Mouse (Mus musculus) CH12.LX (cell line): ENCODE results near the gene Pknox2. TPM values are rescaled to one million over a fixed set of nuclear protein-coding genes. Genes with fewer than 3 reads are reported as not detected.

Experiments
- DNase-seq: peaks from one replicate; pipeline ENCODE4 v3.0.0-alpha.2; 2013; ENCODE audit errors: extremely low read depth
- H3K27ac ChIP-seq: 2 replicates; pipeline ENCODE4 v1.5.1; 2012; ENCODE audit warnings: low read depth, mild to moderate bottlenecking, control low read depth, moderate library complexity; ENCODE audit not compliant: insufficient read depth
- H3K27me3 ChIP-seq: replicated peaks from 2 replicates; pipeline ENCODE3; 2012; ENCODE audit warnings: inconsistent platforms
- H3K36me3 ChIP-seq, 2 experiments: replicated peaks in 1 of 2; 2 replicates each; pipeline versions ENCODE3 to v1.6.1; 2012; ENCODE audit warnings: inconsistent platforms in 1 of 2, low read length in 1 of 2, mild to moderate bottlenecking in 1 of 2, mixed read lengths in 1 of 2, moderate library complexity in 1 of 2; ENCODE audit not compliant: control insufficient read depth in 1 of 2, insufficient read depth in 1 of 2
- H3K4me1 ChIP-seq, 2 experiments: 2 replicates each; pipeline ENCODE4 v1.6.1; 2012; ENCODE audit warnings: inconsistent platforms in 1 of 2, moderate library complexity in 1 of 2; ENCODE audit not compliant: insufficient read depth in 2 of 2, control insufficient read depth in 1 of 2
- H3K4me2 ChIP-seq: 2 replicates; pipeline ENCODE4 v1.6.1; 2012; ENCODE audit warnings: low read depth, mild to moderate bottlenecking, control low read depth; ENCODE audit not compliant: poor library complexity, insufficient read depth, severe bottlenecking
- H3K4me3 ChIP-seq, 3 experiments: fragments of 150-350 bp in 1 of 3; sonication (generic) in 1 of 3; replicated peaks in 1 of 3; 2 replicates each; pipeline versions ENCODE3 to v1.5.1; 2011 to 2012; ENCODE audit warnings: low read depth in 2 of 3, low read length in 2 of 3, mild to moderate bottlenecking in 2 of 3, moderate library complexity in 2 of 3, control low read depth in 1 of 3, improper control_type of control experiment in 1 of 3, inconsistent platforms in 1 of 3, mixed read lengths in 1 of 3; ENCODE audit not compliant: poor library complexity in 1 of 3
- H3K79me2 ChIP-seq: replicated peaks from 2 replicates; pipeline ENCODE4 v1.6.1; 2012; ENCODE audit warnings: mild to moderate bottlenecking, moderate library complexity; ENCODE audit not compliant: control insufficient read depth, poor library complexity, insufficient read depth, severe bottlenecking; ENCODE audit errors: extremely low read depth
- H3K9ac ChIP-seq: 2 replicates; pipeline ENCODE4 v1.6.1; 2012; ENCODE audit warnings: low read depth, mild to moderate bottlenecking, control low read depth, moderate library complexity; ENCODE audit not compliant: insufficient read depth
- H3K9me3 ChIP-seq: replicated peaks from 2 replicates; pipeline ENCODE3; 2012; ENCODE audit warnings: low read length, inconsistent platforms, mixed read lengths
- BHLHE40 ChIP-seq: IDR thresholded peaks from 2 replicates; pipeline ENCODE4 v1.6.1; 2011; ENCODE audit warnings: mild to moderate bottlenecking, low read depth, low read length, improper control_type of control experiment
- CHD1 ChIP-seq: IDR thresholded peaks from 2 replicates; pipeline ENCODE4 v1.6.1; 2012; ENCODE audit warnings: low read depth, low read length, improper control_type of control experiment, inconsistent platforms
- CTCF ChIP-seq, 2 experiments: IDR thresholded peaks in 1 of 2; conservative IDR thresholded peaks in 1 of 2; 2 replicates each; pipeline ENCODE4 v1.5.1; 2011 to 2012; ENCODE audit warnings: low read depth in 2 of 2, low read length in 2 of 2, improper control_type of control experiment in 1 of 2, inconsistent platforms in 1 of 2, mild to moderate bottlenecking in 1 of 2, moderate library complexity in 1 of 2
- E2F4 ChIP-seq: IDR thresholded peaks from 2 replicates; pipeline ENCODE4 v1.6.1; 2011; ENCODE audit warnings: low read depth, low read length, improper control_type of control experiment; ENCODE audit not compliant: insufficient replicate concordance
- ELF1 ChIP-seq: IDR thresholded peaks from 2 replicates; pipeline ENCODE4 v1.6.1; 2014; ENCODE audit warnings: low read depth, mild to moderate bottlenecking, inconsistent platforms, low read length, improper control_type of control experiment
- EP300 ChIP-seq: IDR thresholded peaks from 2 replicates; pipeline ENCODE4 v1.6.1; 2011; ENCODE audit warnings: low read length, improper control_type of control experiment
- ETS1 ChIP-seq: conservative IDR thresholded peaks from 2 replicates; pipeline ENCODE4 v1.6.1; 2012; ENCODE audit warnings: low read depth, mild to moderate bottlenecking, inconsistent platforms, low read length, improper control_type of control experiment, moderate library complexity
- JUN ChIP-seq: IDR thresholded peaks from 2 replicates; pipeline ENCODE4 v1.6.1; 2011; ENCODE audit warnings: low read depth, mild to moderate bottlenecking, low read length, improper control_type of control experiment, moderate library complexity; ENCODE audit not compliant: insufficient read depth
- JUND ChIP-seq: conservative IDR thresholded peaks from 2 replicates; pipeline ENCODE4 v1.6.1; 2011; ENCODE audit warnings: low read depth, low read length, improper control_type of control experiment
- MEF2A ChIP-seq: IDR thresholded peaks from 2 replicates; pipeline ENCODE4 v1.6.1; 2014; ENCODE audit warnings: low read depth, mild to moderate bottlenecking, inconsistent platforms, low read length, improper control_type of control experiment, borderline replicate concordance
- NELFE ChIP-seq: IDR thresholded peaks from 2 replicates; pipeline ENCODE4 v1.6.1; 2011; ENCODE audit warnings: low read depth, low read length, improper control_type of control experiment
- PAX5 ChIP-seq: IDR thresholded peaks from 2 replicates; pipeline ENCODE4 v1.6.1; 2012; ENCODE audit warnings: low read length, inconsistent platforms, mixed read lengths
- POLR2A ChIP-seq: IDR thresholded peaks from 2 replicates; pipeline ENCODE4 v1.6.1; 2011; ENCODE audit warnings: low read depth, mild to moderate bottlenecking, improper control_type of control experiment, low read length
- POLR2AphosphoS2 ChIP-seq: IDR thresholded peaks from 2 replicates; pipeline ENCODE4 v1.6.1; 2011; ENCODE audit warnings: low read depth, low read length, improper control_type of control experiment
- RAD21 ChIP-seq: IDR thresholded peaks from 2 replicates; pipeline ENCODE4 v1.6.1; 2011; ENCODE audit warnings: low read depth, mild to moderate bottlenecking, low read length, improper control_type of control experiment, moderate library complexity
- RCOR1 ChIP-seq: conservative IDR thresholded peaks from 2 replicates; pipeline ENCODE4 v1.6.1; 2012; ENCODE audit warnings: low read depth, mild to moderate bottlenecking, inconsistent platforms, low read length, improper control_type of control experiment
- SMC3 ChIP-seq: IDR thresholded peaks from 2 replicates; pipeline ENCODE4 v1.6.1; 2011; ENCODE audit warnings: low read depth, low read length, improper control_type of control experiment
- UBTF ChIP-seq: IDR thresholded peaks from 2 replicates; pipeline ENCODE4 v1.6.1; 2012; ENCODE audit warnings: low read depth, mild to moderate bottlenecking, inconsistent platforms, low read length, improper control_type of control experiment, moderate library complexity
- ZC3H11A ChIP-seq: IDR thresholded peaks from 2 replicates; pipeline ENCODE4 v1.6.1; 2012; ENCODE audit warnings: low read depth, mild to moderate bottlenecking, inconsistent platforms, low read length, improper control_type of control experiment
- ZKSCAN1 ChIP-seq: IDR thresholded peaks from 2 replicates; pipeline ENCODE4 v1.6.1; 2012; ENCODE audit warnings: low read depth, inconsistent platforms, low read length, improper control_type of control experiment, borderline replicate concordance
- ZNF384 ChIP-seq: IDR thresholded peaks from 2 replicates; pipeline ENCODE4 v1.6.1; 2012; ENCODE audit warnings: low read depth, low read length, improper control_type of control experiment, inconsistent platforms
- dilution Hi-C: fragments of 300-500 bp; cut with MboI; formaldehyde crosslinking; loops from 2 replicates; pipeline ENCODE4 v1.14.3; 2020; ENCODE audit warnings: low sequenced_read_pairs; ENCODE audit not compliant: extremely low pct_unique_long_range_greater_than_20kb, extremely low pct_ligation_motif_present
- in situ Hi-C: fragments of 300-500 bp; cut with MboI; formaldehyde crosslinking; loops from 3 replicates; pipeline ENCODE4 v1.14.3; 2019; ENCODE audit warnings: low sequenced_read_pairs, low pct_ligation_motif_present, low pct_unique_long_range_greater_than_20kb, mixed read lengths
- polyA plus RNA-seq: library from polyadenylated mRNA; unstranded; fragments of >175 nt; gene quantifications from 2 replicates; pipeline ENCODE4 v1.2.1, GENCODE M21; 2012; ENCODE audit warnings: low read depth; ENCODE audit not compliant: insufficient read length
- total RNA-seq, 2 experiments: library from RNA; depleted of rRNA; stranded (reverse); fragments of 300-350 nt in 1 of 2; fragments of >200 nt in 1 of 2; gene quantifications; 2 replicates each; pipeline ENCODE4 v1.2.3; 2012 to 2014

Pknox2 gene
- total and polyA plus RNA-seq, 3 experiments: 0.08 to 0.11 TPM; not detected in 1

DNA sequence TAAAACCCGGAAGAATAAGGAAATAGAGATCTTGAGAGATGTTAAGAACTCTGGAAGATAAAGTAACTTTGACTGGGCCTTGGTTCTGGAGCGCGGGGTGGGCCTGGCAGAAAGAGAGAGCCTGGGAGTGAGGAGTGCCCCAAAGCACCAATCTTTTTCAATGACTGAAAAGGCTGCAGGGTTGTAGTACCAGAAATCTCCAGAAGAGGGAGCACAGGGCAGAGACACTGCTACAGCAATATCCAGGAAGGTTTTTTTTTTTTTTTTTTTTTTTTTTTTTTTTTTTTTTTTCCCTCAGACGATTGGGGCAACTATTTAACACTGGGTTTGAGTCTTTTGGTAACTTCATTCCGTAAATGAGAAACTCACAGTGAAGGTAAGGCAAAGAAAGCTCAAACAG lies 176.6 kb downstream of the Pknox2 start:
- Histone ChIP-seq H3K4me3 (no peak overlapping the region), H3K27ac (no peak overlapping the region), H3K79me2 (no peaks in the 10 kb centered on the region), H3K36me3 (no peaks in the 10 kb centered on the region), H3K9ac (no peak overlapping the region), H3K4me1 (peaks cover 0 to 21% of the 10 kb centered on the region in 2 experiments; a peak in 1 of 4 replicates), H3K9me3 (no peaks in the 10 kb centered on the region), H3K4me2 (peak overlapping the region; percentile 33; the same call in 1 of the 2 replicates), H3K27me3 (peaks cover 7% of the 10 kb centered on the region)
- peak; percentile 100 for TF ChIP-seq ZNF384
- peak; percentile 47 for TF ChIP-seq RAD21
- TF ChIP-seq SMC3: peak; percentile 70
- no peak; the same call in 1 of the 2 replicates for TF ChIP-seq UBTF
- TF ChIP-seq MEF2A: no peak
- peak; percentile 77 to 85 for TF ChIP-seq CTCF (conservative IDR thresholded peaks at IDR 0.05 in 1 of 2, IDR thresholded peaks at IDR 0.05 in 1 of 2; ENCODE audit: low read depth in 2 of 2, low read length in 2 of 2)
- dilution Hi-C loops (no loop called here), in situ Hi-C loops (no loop called here)
- peak; percentile 71 for DNase-seq

DNA sequence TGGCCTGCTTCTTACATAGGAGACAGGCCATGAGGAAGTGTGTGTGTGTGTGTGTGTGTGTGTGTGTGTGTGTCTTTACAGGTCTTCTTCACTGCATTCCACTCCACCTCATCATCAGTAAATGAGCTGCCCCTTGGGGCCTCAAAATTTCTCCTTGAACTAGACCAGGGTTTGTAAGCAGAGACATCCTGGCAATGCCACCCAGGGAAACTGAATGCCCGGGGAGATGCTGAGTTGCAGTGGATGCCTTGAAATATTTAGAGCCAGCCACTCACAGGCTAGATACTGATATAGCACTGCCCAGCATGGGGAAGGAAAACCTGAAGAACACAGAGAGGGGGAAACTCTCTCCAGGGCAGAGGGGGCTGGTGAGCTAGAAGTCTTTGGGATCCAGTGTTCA lies 178.1 kb downstream of the Pknox2 start:
- H3K79me2 ChIP-seq: no peaks in the 10 kb centered on the region
- H3K4me2 ChIP-seq: no peak overlapping the region
- TF ChIP-seq MEF2A (no peak), POLR2AphosphoS2 (no peak), ETS1 (no peak), E2F4 (no peak), CHD1 (no peak)
- dilution Hi-C loops (no loop called here), in situ Hi-C loops (no loop called here)
- no peak overlapping the region for H3K9ac ChIP-seq
- peaks cover 7% of the 10 kb centered on the region for H3K27me3 ChIP-seq
- H3K9me3 ChIP-seq: no peaks in the 10 kb centered on the region
- H3K4me3 ChIP-seq: no peak overlapping the region
- DNase-seq: no peak
- H3K36me3 ChIP-seq: no peaks in the 10 kb centered on the region
- H3K27ac ChIP-seq: no peak overlapping the region
- peaks cover 0 to 17% of the 10 kb centered on the region in 2 experiments; a peak in 1 of 4 replicates for H3K4me1 ChIP-seq

DNA sequence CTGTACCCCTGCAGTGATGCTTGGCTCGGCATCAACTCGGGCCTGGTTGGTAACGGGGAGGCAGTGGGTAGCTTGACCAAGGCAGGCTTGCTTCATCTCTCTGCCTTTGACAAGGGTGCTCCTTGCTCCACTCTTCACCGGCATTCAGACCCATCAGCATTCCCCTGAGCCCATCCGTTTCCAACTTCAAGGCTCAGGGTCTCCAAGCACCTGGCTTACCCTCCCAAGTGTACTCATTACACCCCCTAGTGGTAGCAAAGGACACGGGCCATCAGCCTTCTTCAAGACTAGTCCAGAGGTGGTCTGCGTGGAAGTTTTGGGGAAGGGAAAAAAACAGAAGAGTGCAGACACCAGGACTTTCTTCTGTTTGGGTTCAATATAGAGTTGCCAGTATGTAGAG lies 178.5 kb downstream of the Pknox2 start:
- Histone ChIP-seq H3K27ac (no peak overlapping the region), H3K4me1 (peaks cover 0 to 19% of the 10 kb centered on the region in 2 experiments; a peak in 1 of 4 replicates), H3K4me2 (no peak overlapping the region), H3K9ac (no peak overlapping the region), H3K9me3 (no peaks in the 10 kb centered on the region), H3K4me3 (no peak overlapping the region), H3K27me3 (peaks cover 7% of the 10 kb centered on the region), H3K36me3 (no peaks in the 10 kb centered on the region), H3K79me2 (no peaks in the 10 kb centered on the region)
- no peak for TF ChIP-seq ZKSCAN1
- no peak for TF ChIP-seq RCOR1
- no peak for TF ChIP-seq ELF1
- TF ChIP-seq POLR2A: no peak
- no peak for TF ChIP-seq ZNF384
- TF ChIP-seq PAX5: no peak
- TF ChIP-seq JUND: no peak
- no peak for TF ChIP-seq BHLHE40
- no peak for TF ChIP-seq ZC3H11A
- no peak for TF ChIP-seq ETS1
- no peak for TF ChIP-seq NELFE
- TF ChIP-seq E2F4: no peak
- TF ChIP-seq JUN: no peak
- TF ChIP-seq RAD21: peak; percentile 8
- peak; percentile 71 to 73 for TF ChIP-seq CTCF (conservative IDR thresholded peaks at IDR 0.05 in 1 of 2, IDR thresholded peaks at IDR 0.05 in 1 of 2; ENCODE audit: low read depth in 2 of 2, low read length in 2 of 2)
- peak; percentile 53 for TF ChIP-seq SMC3
- no peak for TF ChIP-seq EP300
- in situ Hi-C loops (no loop called here), dilution Hi-C loops (no loop called here)
- peak; percentile 61 for DNase-seq
